13 mouse cellular contexts compared by ENCODE assay signal in the genomic region with DNA sequence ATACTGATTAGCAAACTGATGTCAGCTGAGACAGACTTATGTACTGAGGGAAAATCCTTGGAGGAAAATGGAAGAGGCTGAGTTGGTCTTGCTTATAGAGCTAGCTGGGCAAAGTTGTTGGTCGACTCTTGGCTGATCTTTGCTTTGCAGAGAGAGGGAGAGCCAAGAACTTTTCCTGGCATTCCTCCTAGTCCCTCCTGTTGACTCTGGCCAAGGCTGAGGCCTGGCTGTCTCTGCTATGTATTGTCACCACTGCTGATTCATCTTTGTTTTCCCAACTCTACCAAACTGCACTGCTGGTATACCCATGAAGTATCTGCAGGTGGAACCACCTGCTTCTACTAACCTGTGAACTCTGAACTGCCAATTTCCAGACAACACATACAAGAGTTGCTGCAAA.
DNase-seq lines count a peak whose midpoint lies in the region.
"Had no signal": no experiment of that assay in that cellular context is flagged by ENCODE, and none has a peak within 500 bp of the region (broad histone marks: within the 10 kb centered on the region; RNA-seq: fewer than 3 reads in every experiment).

No protein-coding gene starts in this region.

- peak; percentile 13 to 15 for DNase-seq in cerebellum, postnatal 10 days
- no peak for DNase-seq in cerebellum, adult 9-10 months
- DNase-seq in heart, postnatal 10 days, result peak; percentile 11 to 22
- DNase-seq in heart, postnatal 25 days (ENCODE audit: low spot score), result no peak
- DNase-seq in Muller cell, postnatal 12 days (ENCODE audit: inconsistent ontology term), result peak; percentile 33
- DNase-seq in NIH3T3 (ENCODE audit: low read depth), result peak; percentile 3
- no peak for DNase-seq in neural tube, embryonic 10.5 days (ENCODE audit: extremely low spot score, low spot score)
- DNase-seq in yolk sac, embryonic 10.5 days (ENCODE audit: low spot score), result no peak
- DNase-seq: cerebellum, adult 11-12 months; cerebellum, adult 9-11 months; forebrain, postnatal 0 days; gastrocnemius, postnatal 14 days; kidney, adult 2 months had no signal

- intact Hi-C loops in heart, postnatal 10 days (cut with DNase I), result no loop called here
- intact Hi-C loops in heart, postnatal 25 days (cut with DNase I), result no loop called here

Comparison
In these comparisons a context has a peak if more than half of its experiments do, and no peak if none do; other contexts are left out.
1. DNase-seq: peak in cerebellum, postnatal 10 days (2 of 2), heart, postnatal 10 days (2 of 2), Muller cell, postnatal 12 days (single experiment) and NIH3T3 (single experiment); none in cerebellum, adult 9-10 months (single experiment), heart, postnatal 25 days (single experiment), neural tube, embryonic 10.5 days (single experiment) and yolk sac, embryonic 10.5 days (single experiment).